Mouse (Mus musculus): ENCODE measurements around the gene Pla2g4b. TPM values are rescaled to one million over a fixed set of nuclear protein-coding genes. Genes with fewer than 3 reads are reported as not detected.

Gene Pla2g4b
- 1.4 and 1.6 TPM in 2 replicates for polyA plus RNA-seq (2014; fragmentation: Nextera tagmentation; extraction: Ambion mirVana)

- Histone ChIP-seq H3K9me3 (ENCODE audit: control insufficient read depth, low read length) (no peaks in the 10 kb centered on the region), H3K9ac (ENCODE audit: low read length) (no peak within 1 kb of the TSS), H3K27me3 (ENCODE audit: control insufficient read depth, insufficient read depth, low read length) (no peaks in the 10 kb centered on the region), H3K4me3 (ENCODE audit: low read depth, low read length) (no peak within 1 kb of the TSS), H3K27ac (ENCODE audit: low read depth, low read length) (no peak within 1 kb of the TSS), H3K4me2 (ENCODE audit: low read depth) (no peak within 1 kb of the TSS), H3K4me1 (ENCODE audit: control insufficient read depth, insufficient read depth, low read length) (peaks cover 6% of the 10 kb centered on the region; the same call in 1 of the 2 replicates), H3K36me3 (ENCODE audit: control insufficient read depth, insufficient read depth, low read length) (peaks cover 11% of the 10 kb centered on the region)
- 89% methylated on average over 12 of the region's 12 CpGs for WGBS
- DNase-seq (ENCODE audit: low spot score), result no peak
- no peak for ATAC-seq (ENCODE audit: insufficient read depth, low FRiP score, low TSS enrichment)
These were observed at the start of gene Pla2g4b for GRCm38 (mm10) chr2:120032726-120033467. Gene Pla2g4b (plus strand): TSS chr2:120033417.

DNA sequence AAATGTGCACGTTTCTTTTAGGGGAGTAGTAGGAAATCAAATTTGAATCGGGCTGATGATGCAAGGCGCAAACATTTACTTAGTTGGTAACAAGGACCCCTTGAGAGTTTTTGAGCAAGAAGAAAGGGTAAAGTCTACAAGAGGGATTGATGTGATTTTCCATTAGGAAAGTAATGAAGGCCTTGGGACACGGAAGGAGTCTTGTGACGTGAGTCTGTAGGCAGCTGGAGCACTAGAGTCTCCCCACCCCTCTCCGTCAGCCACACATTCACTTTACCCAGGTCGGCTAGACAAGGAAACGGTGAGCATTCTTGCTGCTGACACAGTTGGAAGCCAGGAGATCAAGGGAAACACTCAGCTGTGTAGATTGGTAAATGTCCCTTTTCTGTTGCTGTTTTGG is 47.3 kb upstream of the Pla2g4b start:
- WGBS, result 70% methylated on average over 8 of the region's 8 CpGs
- Histone ChIP-seq H3K4me1 (ENCODE audit: control insufficient read depth, insufficient read depth, low read length) (no peaks in the 10 kb centered on the region), H3K4me2 (ENCODE audit: low read depth) (no peak overlapping the region), H3K27ac (ENCODE audit: low read depth, low read length) (no peak overlapping the region), H3K4me3 (ENCODE audit: low read depth, low read length) (no peak overlapping the region), H3K9ac (ENCODE audit: low read length) (no peak overlapping the region), H3K36me3 (ENCODE audit: control insufficient read depth, insufficient read depth, low read length) (no peaks in the 10 kb centered on the region), H3K27me3 (ENCODE audit: control insufficient read depth, insufficient read depth, low read length) (no peaks in the 10 kb centered on the region), H3K9me3 (ENCODE audit: control insufficient read depth, low read length) (no peaks in the 10 kb centered on the region)
- ATAC-seq (ENCODE audit: insufficient read depth, low FRiP score, low TSS enrichment) (no peak), DNase-seq (ENCODE audit: low spot score) (no peak)

DNA sequence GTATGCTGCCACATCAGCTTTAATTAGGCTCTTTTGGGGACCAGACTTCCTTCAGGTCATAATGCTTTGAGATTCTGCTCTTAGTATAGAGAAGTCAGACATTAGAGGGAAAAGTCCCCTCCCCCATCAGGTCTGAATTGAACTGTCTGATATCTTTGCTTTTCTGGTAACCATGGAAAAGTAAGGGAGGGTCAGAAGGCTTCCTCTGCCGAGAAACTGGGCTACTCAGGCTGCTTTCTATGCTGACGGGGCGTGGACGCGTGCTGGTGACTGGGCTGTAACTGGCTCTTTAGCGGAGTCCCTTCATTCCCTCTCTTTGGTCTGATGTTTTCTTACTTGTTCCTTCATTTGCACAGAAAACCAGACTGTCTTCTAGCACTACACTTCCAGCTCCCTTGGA is 46.8 kb upstream of the Pla2g4b start:
- no peaks in the 10 kb centered on the region for H3K4me1 ChIP-seq (ENCODE audit: control insufficient read depth, insufficient read depth, low read length)
- 76% methylated on average over 6 of the region's 6 CpGs for WGBS

GRCm38 (mm10) chr2:119987441-119987840 is 45.8 kb upstream of the Pla2g4b start:
- H3K27me3 ChIP-seq (ENCODE audit: control insufficient read depth, insufficient read depth, low read length), result no peaks in the 10 kb centered on the region
- no peaks in the 10 kb centered on the region for H3K4me1 ChIP-seq (ENCODE audit: control insufficient read depth, insufficient read depth, low read length)
- no peak overlapping the region for H3K27ac ChIP-seq (ENCODE audit: low read depth, low read length)
- no peak overlapping the region for H3K4me2 ChIP-seq (ENCODE audit: low read depth)
- WGBS, result 95% methylated on average over 2 of the region's 2 CpGs
- H3K4me3 ChIP-seq (ENCODE audit: low read depth, low read length), result no peak overlapping the region
- H3K9ac ChIP-seq (ENCODE audit: low read length), result no peak overlapping the region
- ATAC-seq (ENCODE audit: insufficient read depth, low FRiP score, low TSS enrichment) (no peak), DNase-seq (ENCODE audit: low spot score) (no peak)
- no peaks in the 10 kb centered on the region for H3K9me3 ChIP-seq (ENCODE audit: control insufficient read depth, low read length)
- no peaks in the 10 kb centered on the region for H3K36me3 ChIP-seq (ENCODE audit: control insufficient read depth, insufficient read depth, low read length)

More for the DNA sequence above, 46.8 kb upstream of the Pla2g4b start:
- Histone ChIP-seq H3K9me3 (ENCODE audit: control insufficient read depth, low read length) (no peaks in the 10 kb centered on the region), H3K9ac (ENCODE audit: low read length) (no peak overlapping the region), H3K4me2 (ENCODE audit: low read depth) (no peak overlapping the region), H3K36me3 (ENCODE audit: control insufficient read depth, insufficient read depth, low read length) (no peaks in the 10 kb centered on the region), H3K27me3 (ENCODE audit: control insufficient read depth, insufficient read depth, low read length) (no peaks in the 10 kb centered on the region), H3K27ac (ENCODE audit: low read depth, low read length) (no peak overlapping the region), H3K4me3 (ENCODE audit: low read depth, low read length) (no peak overlapping the region)
- no peak for ATAC-seq (ENCODE audit: insufficient read depth, low FRiP score, low TSS enrichment)
- no peak for DNase-seq (ENCODE audit: low spot score)

GRCm38 (mm10) chr2:119988952-119989351 is 44.3 kb upstream of the Pla2g4b start:
- WGBS, result 90% methylated on average over 4 of the region's 4 CpGs
- no peak for ATAC-seq (ENCODE audit: insufficient read depth, low FRiP score, low TSS enrichment)
- H3K4me2 ChIP-seq (ENCODE audit: low read depth), result no peak overlapping the region

DNA sequence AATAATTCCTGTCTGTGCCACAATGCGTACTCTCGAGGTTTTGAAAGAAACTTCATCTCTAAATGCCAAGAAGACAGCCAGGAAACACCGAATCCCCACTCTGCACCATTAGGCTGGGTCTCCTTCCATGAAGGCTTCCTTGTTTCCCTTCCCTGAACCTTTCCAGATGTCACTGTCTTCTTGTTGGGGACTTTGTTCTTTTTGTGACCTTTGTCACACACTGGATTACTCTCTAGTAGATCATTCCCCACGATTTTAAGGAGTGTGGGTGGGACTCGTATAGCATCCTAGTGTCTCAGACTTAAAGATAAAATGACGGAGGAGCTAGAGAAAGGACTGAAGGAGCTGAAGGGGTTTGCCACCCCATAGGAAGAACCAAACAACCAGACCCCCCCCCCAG is 42.3 kb upstream of the Pla2g4b start:
- DNase-seq (ENCODE audit: low spot score), result no peak
- 84% methylated on average over 6 of the region's 6 CpGs for WGBS
- no peak for ATAC-seq (ENCODE audit: insufficient read depth, low FRiP score, low TSS enrichment)

More at GRCm38 (mm10) chr2:119988952-119989351, 44.3 kb upstream of the Pla2g4b start:
- H3K27me3 ChIP-seq (ENCODE audit: control insufficient read depth, insufficient read depth, low read length), result no peaks in the 10 kb centered on the region
- H3K9me3 ChIP-seq (ENCODE audit: control insufficient read depth, low read length), result no peaks in the 10 kb centered on the region
- no peaks in the 10 kb centered on the region for H3K36me3 ChIP-seq (ENCODE audit: control insufficient read depth, insufficient read depth, low read length)
- no peak overlapping the region for H3K9ac ChIP-seq (ENCODE audit: low read length)
- DNase-seq (ENCODE audit: low spot score), result no peak
- no peak overlapping the region for H3K27ac ChIP-seq (ENCODE audit: low read depth, low read length)
- H3K4me1 ChIP-seq (ENCODE audit: control insufficient read depth, insufficient read depth, low read length), result no peaks in the 10 kb centered on the region
- H3K4me3 ChIP-seq (ENCODE audit: low read depth, low read length), result no peak overlapping the region

GRCm38 (mm10) chr2:119992349-119992748 is 40.9 kb upstream of the Pla2g4b start:
- no peaks in the 10 kb centered on the region for H3K4me1 ChIP-seq (ENCODE audit: control insufficient read depth, insufficient read depth, low read length)
- no peak overlapping the region for H3K27ac ChIP-seq (ENCODE audit: low read depth, low read length)
- no peak overlapping the region for H3K4me3 ChIP-seq (ENCODE audit: low read depth, low read length)
- H3K9ac ChIP-seq (ENCODE audit: low read length), result no peak overlapping the region
- ATAC-seq (ENCODE audit: insufficient read depth, low FRiP score, low TSS enrichment) (no peak), DNase-seq (ENCODE audit: low spot score) (no peak)
- H3K27me3 ChIP-seq (ENCODE audit: control insufficient read depth, insufficient read depth, low read length), result no peaks in the 10 kb centered on the region
- H3K4me2 ChIP-seq (ENCODE audit: low read depth), result no peak overlapping the region
- H3K36me3 ChIP-seq (ENCODE audit: control insufficient read depth, insufficient read depth, low read length), result no peaks in the 10 kb centered on the region
- WGBS, result 93% methylated on average over 2 of the region's 2 CpGs
- no peaks in the 10 kb centered on the region for H3K9me3 ChIP-seq (ENCODE audit: control insufficient read depth, low read length)

More for the DNA sequence above, 42.3 kb upstream of the Pla2g4b start:
- no peaks in the 10 kb centered on the region for H3K36me3 ChIP-seq (ENCODE audit: control insufficient read depth, insufficient read depth, low read length)
- no peaks in the 10 kb centered on the region for H3K9me3 ChIP-seq (ENCODE audit: control insufficient read depth, low read length)
- H3K27me3 ChIP-seq (ENCODE audit: control insufficient read depth, insufficient read depth, low read length), result no peaks in the 10 kb centered on the region
- no peak overlapping the region for H3K9ac ChIP-seq (ENCODE audit: low read length)
- no peak overlapping the region for H3K4me3 ChIP-seq (ENCODE audit: low read depth, low read length)
- H3K27ac ChIP-seq (ENCODE audit: low read depth, low read length), result no peak overlapping the region
- no peak overlapping the region for H3K4me2 ChIP-seq (ENCODE audit: low read depth)
- no peaks in the 10 kb centered on the region for H3K4me1 ChIP-seq (ENCODE audit: control insufficient read depth, insufficient read depth, low read length)

GRCm38 (mm10) chr2:119993515-119993914 is 39.7 kb upstream of the Pla2g4b start:
- 60% methylated on average over 2 of the region's 2 CpGs for WGBS
- H3K9ac ChIP-seq (ENCODE audit: low read length), result no peak overlapping the region
- H3K4me3 ChIP-seq (ENCODE audit: low read depth, low read length), result no peak overlapping the region
- no peak overlapping the region for H3K4me2 ChIP-seq (ENCODE audit: low read depth)
- no peaks in the 10 kb centered on the region for H3K36me3 ChIP-seq (ENCODE audit: control insufficient read depth, insufficient read depth, low read length)
- no peaks in the 10 kb centered on the region for H3K27me3 ChIP-seq (ENCODE audit: control insufficient read depth, insufficient read depth, low read length)
- ATAC-seq (ENCODE audit: insufficient read depth, low FRiP score, low TSS enrichment) (no peak), DNase-seq (ENCODE audit: low spot score) (no peak)
- no peaks in the 10 kb centered on the region for H3K4me1 ChIP-seq (ENCODE audit: control insufficient read depth, insufficient read depth, low read length)
- no peak overlapping the region for H3K27ac ChIP-seq (ENCODE audit: low read depth, low read length)
- no peaks in the 10 kb centered on the region for H3K9me3 ChIP-seq (ENCODE audit: control insufficient read depth, low read length)

DNA sequence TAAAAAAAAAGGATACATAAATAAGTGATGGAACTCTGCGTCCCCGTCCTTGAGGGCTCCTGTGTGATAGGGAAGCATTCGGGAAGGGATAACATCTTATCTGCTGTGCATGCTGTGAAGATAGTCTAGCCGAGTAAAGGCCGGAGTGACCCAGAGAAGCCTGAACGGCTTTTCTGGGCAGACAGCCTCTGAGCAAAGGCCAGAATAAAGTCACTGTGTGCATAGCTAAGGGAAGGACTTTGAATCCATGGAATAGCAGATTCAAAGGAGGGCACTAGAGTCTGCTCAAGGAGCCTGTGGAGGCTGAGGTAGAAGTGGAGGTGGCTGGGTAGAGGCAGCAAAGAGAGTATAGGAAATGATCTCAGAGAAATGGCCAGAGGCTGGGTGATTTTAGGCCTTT is 38.4 kb upstream of the Pla2g4b start:
- DNase-seq (ENCODE audit: low spot score) (no peak), ATAC-seq (ENCODE audit: insufficient read depth, low FRiP score, low TSS enrichment) (no peak)
- no peaks in the 10 kb centered on the region for H3K36me3 ChIP-seq (ENCODE audit: control insufficient read depth, insufficient read depth, low read length)
- no peak overlapping the region for H3K4me3 ChIP-seq (ENCODE audit: low read depth, low read length)
- no peak overlapping the region for H3K4me2 ChIP-seq (ENCODE audit: low read depth)
- no peaks in the 10 kb centered on the region for H3K27me3 ChIP-seq (ENCODE audit: control insufficient read depth, insufficient read depth, low read length)
- no peaks in the 10 kb centered on the region for H3K4me1 ChIP-seq (ENCODE audit: control insufficient read depth, insufficient read depth, low read length)
- no peak overlapping the region for H3K9ac ChIP-seq (ENCODE audit: low read length)
- 91% methylated on average over 6 of the region's 6 CpGs for WGBS
- H3K9me3 ChIP-seq (ENCODE audit: control insufficient read depth, low read length), result no peaks in the 10 kb centered on the region
- H3K27ac ChIP-seq (ENCODE audit: low read depth, low read length), result no peak overlapping the region
